Mouse (Mus musculus): ENCODE results near the gene Gm5136. TPM values are rescaled to one million over a fixed set of nuclear protein-coding genes. Genes with fewer than 3 reads are reported as not detected.

Gm5136 gene
- not detected for polyA plus RNA-seq (2017; shearing (Covaris generic))

DNA sequence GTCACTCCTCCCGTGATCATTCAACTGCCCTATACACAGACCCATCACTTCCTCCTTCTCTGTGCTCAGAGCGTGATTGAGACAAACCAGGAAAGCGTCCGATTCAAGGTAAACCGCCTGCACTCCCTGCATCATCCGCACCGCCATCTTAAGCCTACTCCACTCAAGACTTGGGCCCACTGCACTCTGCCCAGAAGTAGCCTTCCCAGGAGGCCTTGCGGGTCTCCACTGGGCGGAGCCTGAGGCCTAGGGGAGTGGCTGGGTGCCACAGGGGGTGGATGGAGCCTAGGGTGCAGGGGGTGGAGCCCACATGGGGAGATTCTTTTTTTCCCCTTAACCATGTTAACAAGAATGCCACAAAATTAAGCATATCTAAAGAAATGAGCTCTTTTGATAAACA lies at the start of gene Gm5136:
Gm5136 (minus strand) TSS at position 215 of the 400 bp plus-strand sequence.

